Mouse (Mus musculus) liver, adult 2 months (tissue): ENCODE results near the gene Zfp663.

Source experiments
- CTCF ChIP-seq: fragments of 200-500 bp; IDR thresholded peaks from 2 replicates; pipeline ENCODE4 v1.5.1; 2011; ENCODE audit warnings: low read depth, low read length, control low read depth
- POLR2A ChIP-seq: fragments of 200-500 bp; IDR thresholded peaks from 2 replicates; pipeline ENCODE4 v1.6.1; 2011; ENCODE audit warnings: low read length, control low read depth; ENCODE audit not compliant: insufficient read depth; ENCODE audit errors: extremely low read depth

DNA sequence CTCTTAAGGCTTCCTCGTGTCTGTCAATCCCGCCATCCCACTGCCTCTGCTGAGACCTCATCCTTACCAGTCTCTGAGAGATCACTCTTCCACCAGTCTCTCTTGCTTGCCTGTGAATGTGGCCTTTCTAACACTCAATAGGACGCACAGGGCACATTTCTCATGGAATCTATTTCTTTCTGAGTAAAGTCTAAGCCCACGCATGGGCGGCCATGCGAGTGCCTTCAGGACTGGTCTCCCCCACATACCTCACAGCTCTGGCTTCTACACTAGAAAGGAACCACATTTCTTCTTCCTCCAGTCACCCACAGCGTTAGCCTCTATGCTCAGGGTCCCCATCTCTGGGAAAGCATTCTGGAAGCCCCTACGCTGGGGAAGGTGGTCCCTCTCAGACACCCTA lies 54.3 kb downstream of the Zfp663 start:
- no peak for TF ChIP-seq POLR2A
- TF ChIP-seq CTCF, result no peak
